Mouse (Mus musculus) left cerebral cortex, postnatal 4 days (tissue): ENCODE results near the gene Gm49405. TPM values are rescaled to one million over a fixed set of nuclear protein-coding genes. Genes with fewer than 3 reads are reported as not detected.
"Not testable (repeated sequence)": the region's sequence is repeated elsewhere in the genome, so short reads cannot be mapped to it uniquely, and the experiment has no call there.

ENCODE experiments used
- DNase-seq: peaks from one replicate; pipeline ENCODE4 v3.0.0-alpha.2; 2022
- intact Hi-C: fragments of 180-260 bp; cut with DNase I; formaldehyde crosslinking; loops from one replicate; pipeline ENCODE4 v1.15.1; 2025
- total RNA-seq, 2 experiments: library from RNA; stranded (reverse); gene quantifications; 2 replicates each; pipeline ENCODE4 v1.2.3; 2021

The Gm49405 gene
- 1 to 10 TPM; 4.1 to 4.8 TPM for total RNA-seq

DNA sequence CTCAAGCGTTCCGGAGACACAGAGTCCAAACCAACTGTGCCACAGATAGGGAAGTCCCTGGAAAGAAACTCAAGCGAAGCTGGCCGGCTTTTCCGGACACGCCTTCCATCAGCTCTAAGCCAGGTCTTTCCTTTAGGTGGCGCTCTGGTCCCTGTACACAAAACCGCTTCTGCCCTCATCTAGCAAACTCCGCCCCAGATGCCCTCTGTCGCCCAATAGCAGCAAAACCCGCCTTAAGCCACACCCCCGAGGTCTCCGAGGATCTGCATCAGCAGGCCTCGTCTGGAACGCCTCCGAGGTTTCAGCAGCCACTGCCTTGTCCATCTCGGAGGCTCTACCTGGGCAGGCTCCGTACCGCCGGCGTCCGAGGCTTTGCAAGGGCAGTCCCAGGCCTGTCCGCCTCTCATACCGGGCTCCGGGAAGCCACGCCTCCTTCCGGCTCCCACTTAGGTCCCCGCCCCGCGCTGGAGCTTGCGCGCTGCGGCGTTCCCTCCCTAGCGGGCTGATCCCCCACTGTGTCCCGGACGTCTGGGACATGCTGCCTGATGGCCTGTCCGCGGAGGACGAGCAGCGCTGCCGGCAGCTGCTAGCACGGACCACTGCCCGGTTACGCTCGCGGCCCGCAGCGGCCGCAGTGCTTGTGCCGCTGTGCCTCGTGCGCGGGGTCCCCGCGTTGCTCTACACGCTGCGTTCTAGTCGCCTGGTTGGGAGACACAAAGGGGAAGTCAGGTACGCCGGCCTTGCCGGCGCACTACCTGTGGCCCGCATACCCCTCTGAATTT is at the start of gene Gm49405, which contains the start of gene Nudt8:
Gene Gm49405 (plus strand): TSS at position 508 of the 782 bp plus-strand sequence.
Gene Nudt8 (plus strand): TSS at position 462 of the 782 bp plus-strand sequence.
- intact Hi-C loops, result no loop called here
- DNase-seq, result peak; percentile 95

DNA sequence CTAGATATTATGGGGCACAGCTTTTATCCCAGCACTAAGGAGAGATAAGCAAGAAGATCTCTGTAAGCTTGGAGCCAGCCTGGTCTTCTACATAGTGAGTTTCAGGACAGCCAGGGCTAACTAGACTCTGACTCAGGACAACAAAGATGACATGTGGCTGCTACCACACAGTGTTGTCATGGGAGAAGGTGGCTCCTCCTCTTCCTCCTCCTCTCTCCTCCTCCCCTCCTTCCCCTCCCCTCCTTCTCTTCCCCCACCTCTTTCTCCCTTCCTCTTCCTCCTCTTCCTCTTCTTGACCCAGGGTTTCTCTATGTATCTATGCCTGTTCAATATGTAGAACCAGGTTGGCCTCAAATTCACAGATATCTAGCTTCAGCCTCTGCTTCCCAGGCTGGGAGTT is 49.0 kb upstream of the Gm49405 start:
- intact Hi-C loops, result loop anchor here (10.0 kb wide), 1 partner anchor 133 kb away; the partner anchor contains the start of gene Cabp2
- DNase-seq, result no peak

- intact Hi-C loops, result loop anchor here (10.0 kb wide), 1 partner anchor 133 kb away; the partner anchor contains the start of gene Cabp2
- no peak for DNase-seq
Observed at GRCm38 (mm10) chr19:3952099-3952498, 48.3 kb upstream of the Gm49405 start.

- DNase-seq, result no peak
- intact Hi-C loops, result loop anchor here (10.0 kb wide), 1 partner anchor 130 kb away; the partner anchor contains the start of gene Cabp2
Observed at GRCm38 (mm10) chr19:3955033-3955432, 45.4 kb upstream of the Gm49405 start.

GRCm38 (mm10) chr19:3955804-3956203 is 44.6 kb upstream of the Gm49405 start:
- DNase-seq, result no peak
- intact Hi-C loops, result loop anchor here (10.0 kb wide), 1 partner anchor 129 kb away; the partner anchor contains the start of gene Cabp2

DNA sequence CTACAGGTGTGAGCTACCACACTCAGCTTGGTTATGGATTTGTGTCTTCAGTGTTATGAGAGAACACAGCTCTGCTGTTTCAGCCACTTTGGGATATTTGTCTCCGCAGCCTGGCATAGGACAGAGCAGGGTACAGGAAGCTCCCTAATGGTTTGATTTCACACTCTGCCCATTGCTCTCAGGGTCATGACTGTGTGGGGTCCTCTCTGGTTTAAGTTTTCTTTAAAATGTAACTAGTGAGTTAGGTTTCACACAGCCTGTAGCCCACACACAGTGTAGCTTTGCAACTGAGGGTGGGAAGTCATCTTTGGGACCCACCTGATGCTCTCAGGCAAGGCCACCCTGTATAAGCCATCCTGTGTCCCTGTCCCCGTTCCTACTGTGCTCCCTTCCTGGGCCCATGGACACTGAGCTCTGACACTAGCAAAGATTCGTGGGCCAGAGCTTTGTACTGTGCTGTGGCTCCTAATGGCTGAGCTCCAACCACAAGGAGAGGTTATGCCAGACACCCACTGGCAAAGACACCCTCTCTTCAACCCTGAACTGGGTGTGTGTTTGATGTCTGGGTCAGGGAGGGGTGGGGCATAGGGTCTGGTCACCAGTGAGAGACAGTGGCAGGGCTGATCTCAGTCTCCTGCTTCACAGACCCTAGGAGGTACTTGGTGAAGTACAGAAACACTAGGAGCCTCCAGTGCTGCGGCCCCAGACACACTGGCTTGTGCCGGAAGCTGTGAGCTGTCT is 43.0 kb upstream of the Gm49405 start:
- not testable (repeated sequence) for DNase-seq
- intact Hi-C loops, result loop anchor here (10.0 kb wide), 1 partner anchor 127 kb away; the partner anchor contains the start of gene Cabp2

- intact Hi-C loops, result loop anchor here (10.0 kb wide), 1 partner anchor 126 kb away; the partner anchor contains the start of gene Cabp2
- peak; percentile 73 for DNase-seq
Observed at GRCm38 (mm10) chr19:3958470-3958869, 42.0 kb upstream of the Gm49405 start, which contains the start of gene Aldh3b3. TSS of gene Aldh3b3 (plus strand) at chr19:3958645.

GRCm38 (mm10) chr19:3959030-3959429 is 41.4 kb upstream of the Gm49405 start:
- DNase-seq, result no peak
- intact Hi-C loops, result loop anchor here (10.0 kb wide), 1 partner anchor 126 kb away; the partner anchor contains the start of gene Cabp2

DNA sequence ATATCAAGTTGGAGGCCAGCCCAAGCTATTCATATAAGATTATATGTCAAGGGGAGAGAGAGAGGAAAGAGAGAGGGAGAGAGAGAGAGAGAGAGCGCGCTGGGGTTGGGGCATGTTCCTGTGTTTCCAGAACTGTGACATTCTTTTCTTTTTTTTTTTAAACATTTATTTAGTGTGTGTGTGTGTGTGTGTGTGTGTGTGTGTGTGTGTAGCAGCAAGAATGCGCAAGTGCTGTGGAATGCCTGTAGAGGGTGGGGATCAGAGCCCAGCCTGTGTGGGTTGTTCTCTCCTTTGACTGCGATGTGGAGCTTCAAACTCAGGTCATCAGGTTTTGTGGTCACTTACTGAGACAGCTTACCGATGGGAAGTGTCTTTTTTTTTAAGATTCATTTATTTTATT is 40.2 kb upstream of the Gm49405 start:
- intact Hi-C loops, result no loop called here
- DNase-seq, result no peak

DNA sequence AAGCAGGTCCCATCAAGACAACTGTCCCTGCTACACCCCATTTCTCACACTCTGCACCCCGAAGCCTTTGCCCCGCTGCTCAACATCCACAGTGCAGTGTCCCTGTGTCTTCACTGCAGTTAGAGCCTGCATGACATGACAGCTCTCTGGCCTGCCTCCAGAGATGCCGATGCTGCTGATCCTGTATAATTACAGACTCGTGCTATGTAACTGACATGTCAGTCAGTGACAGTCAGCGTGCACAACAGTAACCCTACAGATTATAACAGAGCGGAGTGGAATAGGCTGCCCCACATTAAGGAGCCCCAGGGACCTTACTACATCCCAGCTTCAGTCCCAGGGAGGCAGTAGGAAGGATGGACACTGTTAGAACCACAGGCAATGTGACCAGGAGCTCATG is 38.6 kb upstream of the Gm49405 start:
- DNase-seq, intact Hi-C loops: not testable (repeated sequence)

DNA sequence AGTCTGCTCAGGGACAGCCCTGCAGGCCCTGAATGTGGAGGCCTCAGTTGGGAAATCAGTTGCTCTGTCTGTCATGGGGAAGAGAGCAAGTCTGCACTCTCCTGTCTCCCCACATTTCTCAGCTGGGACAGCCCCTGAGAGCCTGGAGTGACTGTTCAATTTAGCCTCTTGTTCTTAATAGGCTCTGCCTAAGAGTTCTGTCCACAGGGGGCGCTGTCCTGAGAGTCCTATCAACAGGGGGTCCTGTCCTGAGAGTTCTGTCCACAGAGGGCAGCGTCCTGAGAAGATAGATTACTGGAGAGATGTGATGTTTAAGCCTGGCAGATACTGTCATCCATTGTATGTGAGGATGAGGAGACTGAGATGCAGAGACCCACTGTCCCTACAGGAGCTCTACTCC is 38.0 kb upstream of the Gm49405 start:
- DNase-seq, result no peak
- intact Hi-C loops, result no loop called here

DNA sequence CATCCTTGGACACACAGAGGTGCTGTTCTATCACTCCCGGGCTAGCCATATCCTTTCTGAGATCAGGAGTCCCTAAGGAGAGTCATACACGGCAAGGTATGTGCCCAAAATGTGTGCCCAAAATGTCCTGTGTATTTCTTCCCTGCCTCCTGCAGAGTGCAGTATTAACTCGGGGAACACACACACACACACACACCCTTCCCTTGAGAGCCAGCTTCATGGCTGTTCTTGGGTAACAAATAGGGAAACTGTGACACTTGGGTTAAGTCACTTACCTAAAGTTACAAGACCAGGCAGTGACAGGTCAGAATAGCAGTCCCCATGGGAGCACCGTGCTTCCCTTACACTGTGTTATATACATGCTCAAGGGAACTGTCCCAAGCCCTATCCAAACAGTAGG is 36.4 kb upstream of the Gm49405 start:
- DNase-seq, result no peak
- intact Hi-C loops, result no loop called here

GRCm38 (mm10) chr19:3966330-3967075 is 33.9 kb upstream of the Gm49405 start:
- intact Hi-C loops, result no loop called here

GRCm38 (mm10) chr19:3967258-3967657 is 33.2 kb upstream of the Gm49405 start:
- intact Hi-C loops, result no loop called here
- no peak for DNase-seq

More at GRCm38 (mm10) chr19:3966330-3967075, 33.9 kb upstream of the Gm49405 start:
- DNase-seq, result no peak

GRCm38 (mm10) chr19:3972229-3972628 is 28.2 kb upstream of the Gm49405 start, which contains the start of gene Aldh3b2:
TSS of gene Aldh3b2 (plus strand) at chr19:3972328.
- DNase-seq, result no peak
- intact Hi-C loops, result no loop called here

DNA sequence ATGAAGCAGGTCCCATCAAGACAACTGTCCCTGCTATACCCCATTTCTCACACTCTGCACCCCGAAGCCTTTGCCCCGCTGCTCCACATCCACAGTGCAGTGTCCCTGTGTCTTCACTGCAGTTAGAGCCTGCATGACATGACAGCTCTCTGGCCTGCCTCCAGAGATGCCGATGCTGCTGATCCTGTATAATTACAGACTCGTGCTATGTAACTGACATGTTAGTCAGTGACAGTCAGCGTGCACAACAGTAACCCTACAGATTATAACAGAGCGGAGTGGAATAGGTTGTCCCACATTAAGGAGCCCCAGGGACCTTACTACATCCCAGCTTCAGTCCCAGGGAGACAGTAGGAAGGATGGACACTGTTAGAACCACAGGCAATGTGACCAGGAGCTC is 25.8 kb upstream of the Gm49405 start:
- intact Hi-C loops, result not testable (repeated sequence)

DNA sequence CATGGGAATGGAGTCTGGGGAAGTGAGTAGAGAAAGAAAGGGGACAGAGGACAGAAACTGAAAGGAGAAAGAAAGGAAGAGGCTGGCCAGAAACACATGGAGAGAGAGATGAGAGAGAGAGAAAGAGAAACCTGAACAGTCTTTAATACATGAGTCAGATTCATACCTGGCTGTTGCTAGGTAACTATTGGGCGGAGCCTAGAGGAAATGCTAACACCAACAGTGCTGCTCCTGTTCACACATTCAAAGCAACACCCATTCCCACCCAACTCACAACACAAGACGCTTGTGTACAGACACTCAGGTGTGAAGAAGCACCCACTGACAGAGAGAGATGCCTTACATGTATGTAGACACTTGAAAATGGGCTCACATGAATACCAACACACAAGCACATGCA is 24.6 kb upstream of the Gm49405 start:
- DNase-seq, result no peak
- intact Hi-C loops, result no loop called here

More for the DNA sequence above, 25.8 kb upstream of the Gm49405 start:
- DNase-seq, result not testable (repeated sequence)

DNA sequence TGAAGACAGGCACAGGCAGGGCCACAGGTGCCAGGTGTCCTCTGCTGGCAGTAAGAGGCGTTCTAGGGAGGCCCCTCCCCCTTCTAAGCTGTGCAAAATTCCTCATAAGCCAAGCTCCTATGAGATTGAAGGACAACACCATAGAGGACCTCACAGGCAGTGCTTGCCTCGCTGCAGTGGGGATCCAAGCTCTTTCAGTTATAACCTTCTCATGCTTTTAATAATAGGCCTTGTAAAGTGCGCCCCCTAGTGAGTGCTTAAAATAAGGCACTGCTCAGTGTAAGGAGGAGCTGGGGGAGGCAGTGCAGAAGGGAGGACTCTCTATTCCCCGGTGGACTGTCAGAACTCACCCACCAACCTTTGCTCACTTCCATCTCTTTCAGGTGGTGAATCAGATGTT is 20.1 kb upstream of the Gm49405 start:
- intact Hi-C loops, result no loop called here
- peak; percentile 80 for DNase-seq

GRCm38 (mm10) chr19:3980917-3981316 is 19.5 kb upstream of the Gm49405 start:
- intact Hi-C loops, result no loop called here
- DNase-seq, result no peak

DNA sequence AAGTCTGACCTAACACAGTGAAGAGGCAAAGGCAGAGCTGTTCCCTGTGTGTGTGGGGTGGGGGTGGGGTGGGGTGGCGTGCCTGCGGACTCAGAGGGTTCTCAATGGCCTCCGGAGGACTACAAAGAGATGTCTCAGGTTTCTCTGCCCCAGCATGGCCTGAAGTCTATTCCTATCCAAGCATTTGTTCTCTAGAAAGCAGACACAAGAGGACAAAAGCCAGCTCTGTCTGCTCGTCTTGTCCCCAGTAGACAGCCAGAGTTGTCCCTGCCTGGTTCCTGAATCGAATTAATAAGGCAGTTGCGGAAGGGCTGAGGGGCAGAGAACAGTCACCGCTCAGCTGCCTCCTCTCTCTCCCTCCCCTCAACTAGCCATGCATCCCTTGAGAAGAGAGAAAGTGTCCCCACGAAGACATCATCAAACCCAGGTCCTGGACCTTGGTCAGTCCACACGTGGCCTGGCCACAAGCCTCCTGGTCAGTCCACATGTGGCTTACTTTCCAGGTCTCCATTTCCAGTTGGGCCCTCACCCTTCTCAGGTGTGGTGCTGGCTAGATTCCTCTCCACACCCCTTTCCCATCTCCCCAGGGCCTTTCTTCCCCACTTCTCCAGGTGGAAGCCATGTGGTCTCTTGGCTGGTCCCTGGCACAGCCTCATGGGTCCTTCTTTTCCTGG is 16.8 kb upstream of the Gm49405 start:
- no peak for DNase-seq
- intact Hi-C loops, result no loop called here
